ENCODE assay signal across 25 mouse cellular contexts in genomic region chr12:108170467-108170866, GRCm38 (mm10). TPM values are rescaled to one million over a fixed set of nuclear protein-coding genes. Genes with fewer than 3 reads are reported as not detected.
A peak's percentile ranks its signal among the peaks of the same experiment; 100 is the strongest.
DNase-seq lines count a peak whose midpoint lies in the region; ATAC-seq and TF ChIP-seq lines count a peak whose summit lies in the region.
"Had no signal": no experiment of that assay in that cellular context is flagged by ENCODE, and none has a peak within 500 bp of the region (broad histone marks: within the 10 kb centered on the region; RNA-seq: fewer than 3 reads in every experiment).

No protein-coding gene starts in this region.

- no peak for TF ChIP-seq CTCF in bone marrow macrophage, adult 2 months (IDR thresholded peaks at IDR 0.05; ENCODE audit: low read depth, low read length)

- no peaks in the 10 kb centered on the region for H3K27me3 ChIP-seq in liver, embryonic 12.5 days (replicated peaks)
- H3K27me3 ChIP-seq in liver, embryonic 11.5 days (replicated peaks; ENCODE audit: control insufficient read depth, insufficient read depth, low read length), result no peaks in the 10 kb centered on the region
- no peaks in the 10 kb centered on the region for H3K27me3 ChIP-seq in splenic B cell, adult 2 months (ENCODE audit: control insufficient read depth, insufficient read depth, low read length, poor library complexity, severe bottlenecking)
- no peaks in the 10 kb centered on the region for H3K27me3 ChIP-seq in forebrain, embryonic 16.5 days (replicated peaks; ENCODE audit: control insufficient read depth, insufficient read depth, low read length)
- H3K27me3 ChIP-seq: forebrain, embryonic 13.5 days; heart, embryonic 13.5 days; hindbrain, embryonic 13.5 days; limb, embryonic 12.5 days; liver, embryonic 13.5 days; lung, embryonic 15.5 days; neural tube, embryonic 13.5 days had no signal

- no peak overlapping the region for H3K4me3 ChIP-seq in liver, embryonic 12.5 days
- no peak overlapping the region for H3K4me3 ChIP-seq in liver, embryonic 11.5 days (ENCODE audit: low read depth, low read length)
- H3K4me3 ChIP-seq in bone marrow macrophage, adult 2 months (ENCODE audit: insufficient read depth, low read length), result no peak overlapping the region
- no peak overlapping the region for H3K4me3 ChIP-seq in forebrain, embryonic 16.5 days (replicated peaks; ENCODE audit: low read length)
- H3K4me3 ChIP-seq: forebrain, embryonic 13.5 days; heart, embryonic 13.5 days; hindbrain, embryonic 13.5 days; limb, embryonic 12.5 days; liver, embryonic 13.5 days; lung, embryonic 15.5 days; neural tube, embryonic 13.5 days had no signal

- H3K9ac ChIP-seq in liver, embryonic 12.5 days, result no peak overlapping the region
- H3K9ac ChIP-seq in liver, embryonic 11.5 days (ENCODE audit: low read depth, low read length), result no peak overlapping the region
- H3K9ac ChIP-seq in forebrain, embryonic 16.5 days (replicated peaks; ENCODE audit: low read depth, low read length), result no peak overlapping the region
- H3K9ac ChIP-seq: forebrain, embryonic 13.5 days; hindbrain, embryonic 13.5 days; limb, embryonic 12.5 days; lung, embryonic 15.5 days; neural tube, embryonic 13.5 days had no signal

- 70% methylated on average over 3 of the region's 3 CpGs for WGBS in liver, embryonic 12.5 days (ENCODE audit: insufficient replicate concordance)
- WGBS in liver, embryonic 11.5 days, result 79% methylated on average over 3 of the region's 3 CpGs
- 89% methylated on average over 3 of the region's 3 CpGs for WGBS in forebrain, embryonic 16.5 days

- H3K4me1 ChIP-seq in liver, embryonic 12.5 days, result peaks cover 72% of the 10 kb centered on the region
- peaks cover 21% of the 10 kb centered on the region for H3K4me1 ChIP-seq in liver, embryonic 11.5 days (replicated peaks; ENCODE audit: control insufficient read depth, insufficient read depth, low read length)
- peaks cover 48% of the 10 kb centered on the region for H3K4me1 ChIP-seq in bone marrow macrophage, adult 2 months (ENCODE audit: control insufficient read depth, insufficient read depth, low read length)
- peaks cover 8% of the 10 kb centered on the region for H3K4me1 ChIP-seq in forebrain, embryonic 16.5 days (replicated peaks; ENCODE audit: control insufficient read depth, insufficient read depth, low read length)

- 0 out of 2 replicates have a peak overlapping the region, but pooled peaks have one; percentile 8 for H3K4me2 ChIP-seq in liver, embryonic 12.5 days
- H3K4me2 ChIP-seq in liver, embryonic 11.5 days, result no peak overlapping the region
- H3K4me2 ChIP-seq in forebrain, embryonic 16.5 days (ENCODE audit: low read length), result no peak overlapping the region
- H3K4me2 ChIP-seq: forebrain, embryonic 13.5 days; heart, embryonic 13.5 days; hindbrain, embryonic 13.5 days; limb, embryonic 12.5 days; liver, embryonic 13.5 days; lung, embryonic 15.5 days; neural tube, embryonic 13.5 days had no signal

- no peaks in the 10 kb centered on the region for H3K9me3 ChIP-seq in liver, embryonic 12.5 days (replicated peaks)
- no peaks in the 10 kb centered on the region for H3K9me3 ChIP-seq in liver, embryonic 11.5 days (ENCODE audit: control insufficient read depth, low read length)
- H3K9me3 ChIP-seq in forebrain, embryonic 16.5 days (ENCODE audit: control insufficient read depth, low read length), result no peaks in the 10 kb centered on the region
- H3K9me3 ChIP-seq: forebrain, embryonic 13.5 days; G1E; heart, embryonic 13.5 days; hindbrain, embryonic 13.5 days; limb, embryonic 12.5 days; liver, embryonic 13.5 days; lung, embryonic 15.5 days; neural tube, embryonic 13.5 days had no signal

- no peak for TF ChIP-seq POLR2A in bone marrow macrophage, adult 2 months (IDR thresholded peaks at IDR 0.05; ENCODE audit: borderline replicate concordance, low read depth, low read length)

- H3K36me3 ChIP-seq in liver, embryonic 12.5 days, result no peaks in the 10 kb centered on the region
- no peaks in the 10 kb centered on the region for H3K36me3 ChIP-seq in liver, embryonic 11.5 days (ENCODE audit: control insufficient read depth, insufficient read depth, low read length)
- H3K36me3 ChIP-seq in splenic B cell, adult 2 months (ENCODE audit: control insufficient read depth, insufficient read depth, low read length, poor library complexity, severe bottlenecking), result no peaks in the 10 kb centered on the region
- no peaks in the 10 kb centered on the region for H3K36me3 ChIP-seq in forebrain, embryonic 16.5 days (ENCODE audit: control insufficient read depth, insufficient read depth)
- H3K36me3 ChIP-seq: heart, embryonic 13.5 days; hindbrain, embryonic 13.5 days; limb, embryonic 12.5 days; liver, embryonic 13.5 days; lung, embryonic 15.5 days; neural tube, embryonic 13.5 days had no signal

- H3K27ac ChIP-seq in liver, embryonic 12.5 days, result no peak overlapping the region
- H3K27ac ChIP-seq in liver, embryonic 11.5 days (ENCODE audit: low read depth, low read length), result no peak overlapping the region
- H3K27ac ChIP-seq in bone marrow macrophage, adult 2 months (ENCODE audit: insufficient read depth, low read depth, low read length), result peak overlapping the region; percentile 42
- H3K27ac ChIP-seq in forebrain, embryonic 16.5 days (ENCODE audit: low read length), result no peak overlapping the region
- H3K27ac ChIP-seq: forebrain, embryonic 13.5 days; heart, embryonic 13.5 days; hindbrain, embryonic 13.5 days; limb, embryonic 12.5 days; lung, embryonic 15.5 days; neural tube, embryonic 13.5 days had no signal

- no peak for ATAC-seq in liver, embryonic 12.5 days
- no peak for ATAC-seq in liver, embryonic 11.5 days (replicated peaks; ENCODE audit: low FRiP score)
- ATAC-seq in megakaryocyte, adult 5-6 weeks (ENCODE audit: poor library complexity, severe bottlenecking), result peak; percentile 83
- no peak for ATAC-seq in forebrain, embryonic 16.5 days
- ATAC-seq in inflammation-experienced regulatory T-cells, adult 6 months, result no peak
- ATAC-seq: forebrain, embryonic 13.5 days had no signal

- DNase-seq in liver, embryonic 11.5 days (ENCODE audit: low spot score), result no peak
- peak; percentile 44 for DNase-seq in splenic B cell, adult 2 months (ENCODE audit: low read depth, low spot score)
- DNase-seq in spleen, adult 12 weeks (ENCODE audit: low spot score), result no peak
- DNase-seq: adrenal gland, adult 2 months; cerebellum, adult 8-10 months; cerebellum, postnatal 36 days; heart, adult 18-20 months; heart, postnatal 14 days; kidney, adult 2 months; kidney, postnatal 10 days; liver, embryonic 13.5 days; midbrain, embryonic 14.5 days; right cerebral cortex, adult 18-20 months had no signal

RNA-seq across cellular contexts. Expression of gene Setd3, which starts 8.6 kb away (rescaled TPM):
- polyA plus RNA-seq in liver, embryonic 12.5 days (2016; fragmentation: Nextera tagmentation; extraction: Ambion mirVana), result 71.3 and 76.4 TPM in 2 replicates
- 73.3 and 77.0 TPM in 2 replicates for polyA plus RNA-seq in liver, embryonic 11.5 days (2014; fragmentation: Nextera tagmentation; extraction: Ambion mirVana)
- 75.8 and 82.8 TPM in 2 replicates for polyA plus RNA-seq in bone marrow macrophage, adult 2 months (2012; ENCODE audit: insufficient read depth, insufficient read length, missing spikeins)
- total RNA-seq in megakaryocyte, adult 5-6 weeks (2015), result 58.4 and 60.3 TPM in 2 replicates
- 109 and 112 TPM in 2 replicates for total RNA-seq in megakaryocyte, adult 5-6 weeks (2017)
- 104 and 116 TPM in 2 replicates for polyA plus RNA-seq in forebrain, embryonic 16.5 days (2015; fragmentation: Nextera tagmentation; extraction: Ambion mirVana)
- 10 to 100 TPM; 27.7 to 33.1 (median 32.1) TPM for polyA plus RNA-seq in inflammation-experienced regulatory T-cells, adult 6 months (2017; shearing (Covaris generic))

RNA-seq across cellular contexts. Expression of gene Ccnk, which starts 8.9 kb away (rescaled TPM):
- polyA plus RNA-seq in liver, embryonic 12.5 days (2016; fragmentation: Nextera tagmentation; extraction: Ambion mirVana), result 2.3 and 3.0 TPM in 2 replicates
- 4.3 and 5.2 TPM in 2 replicates for polyA plus RNA-seq in liver, embryonic 11.5 days (2014; fragmentation: Nextera tagmentation; extraction: Ambion mirVana)
- polyA plus RNA-seq in bone marrow macrophage, adult 2 months (2012; ENCODE audit: insufficient read depth, insufficient read length, missing spikeins), result 31.8 and 34.8 TPM in 2 replicates
- 53.3 and 61.4 TPM in 2 replicates for total RNA-seq in megakaryocyte, adult 5-6 weeks (2015)
- 8.3 and 14.5 TPM in 2 replicates for total RNA-seq in megakaryocyte, adult 5-6 weeks (2017)
- 3.1 and 3.2 TPM in 2 replicates for polyA plus RNA-seq in forebrain, embryonic 16.5 days (2015; fragmentation: Nextera tagmentation; extraction: Ambion mirVana)
- 1 to 10 TPM; 3.9 to 6.3 (median 5.2) TPM for polyA plus RNA-seq in inflammation-experienced regulatory T-cells, adult 6 months (2017; shearing (Covaris generic))
